Mouse (Mus musculus): ENCODE measurements around the gene Pam.

Gene Pam

GRCm38 (mm10) chr1:98079640-98080039 lies 15.8 kb downstream of the Pam start:
- DNase-seq, result no peak

GRCm38 (mm10) chr1:98078735-98079134 lies 16.7 kb downstream of the Pam start:
- no peak for DNase-seq

GRCm38 (mm10) chr1:98073826-98074225 lies 21.6 kb downstream of the Pam start:
- no peak for DNase-seq

- DNase-seq, result no peak
These were observed 22.3 kb downstream of the Pam start for GRCm38 (mm10) chr1:98073127-98073526.

- no peak for DNase-seq
These were observed 23.4 kb downstream of the Pam start for GRCm38 (mm10) chr1:98072045-98072444.

- DNase-seq, result no peak
These were observed 24.0 kb downstream of the Pam start for GRCm38 (mm10) chr1:98071436-98071835.

- DNase-seq, result no peak
These were observed 24.6 kb downstream of the Pam start for GRCm38 (mm10) chr1:98070743-98071325.

- DNase-seq, result no peak
These were observed 27.3 kb downstream of the Pam start for GRCm38 (mm10) chr1:98068177-98068576.

- DNase-seq, result no peak
These were observed 33.4 kb downstream of the Pam start for GRCm38 (mm10) chr1:98062074-98062473.

GRCm38 (mm10) chr1:98059401-98059800 lies 36.0 kb downstream of the Pam start:
- no peak for DNase-seq

GRCm38 (mm10) chr1:98056996-98057945 lies 38.2 kb downstream of the Pam start:
- no peak for DNase-seq

- no peak for DNase-seq
These were observed 39.2 kb downstream of the Pam start for GRCm38 (mm10) chr1:98056277-98056676.

- no peak for DNase-seq
These were observed 39.9 kb downstream of the Pam start for GRCm38 (mm10) chr1:98055591-98055990.

GRCm38 (mm10) chr1:98053994-98054393 lies 41.5 kb downstream of the Pam start:
- no peak for DNase-seq

GRCm38 (mm10) chr1:98053447-98053846 lies 42.0 kb downstream of the Pam start:
- DNase-seq, result no peak

GRCm38 (mm10) chr1:98052775-98053174 lies 42.7 kb downstream of the Pam start:
- no peak for DNase-seq

GRCm38 (mm10) chr1:98051039-98051438 lies 44.4 kb downstream of the Pam start:
- no peak for DNase-seq

- no peak for DNase-seq
These were observed 45.7 kb downstream of the Pam start for GRCm38 (mm10) chr1:98049756-98050155.

- no peak for DNase-seq
These were observed 47.1 kb downstream of the Pam start for GRCm38 (mm10) chr1:98048218-98048801.

- no peak for DNase-seq
These were observed 47.9 kb downstream of the Pam start for GRCm38 (mm10) chr1:98047284-98048217.

- no peak for DNase-seq
These were observed 53.0 kb downstream of the Pam start for GRCm38 (mm10) chr1:98042425-98042824.

- no peak for DNase-seq
These were observed 57.2 kb downstream of the Pam start for GRCm38 (mm10) chr1:98038252-98038651.

GRCm38 (mm10) chr1:98035736-98036135 lies 59.7 kb downstream of the Pam start:
- no peak for DNase-seq

All from spleen, adult 18-20 months (tissue).